ENCODE assay signal across 15 mouse cellular contexts in genomic region chr2:102246484-102246883, GRCm38 (mm10).
"Had no signal": no experiment of that assay in that cellular context is flagged by ENCODE, and none has a peak within 500 bp of the region (broad histone marks: within the 10 kb centered on the region; RNA-seq: fewer than 3 reads in every experiment).

No protein-coding gene starts in this region.

- H3K9me3 ChIP-seq: intestine, embryonic 15.5 days; kidney, embryonic 15.5 days; limb, embryonic 12.5 days; liver, embryonic 13.5 days; lung, embryonic 15.5 days; midbrain, embryonic 13.5 days; neural tube, embryonic 15.5 days had no signal

- H3K4me1 ChIP-seq: intestine, embryonic 15.5 days; kidney, embryonic 15.5 days; limb, embryonic 12.5 days; liver, embryonic 13.5 days; lung, embryonic 15.5 days had no signal

- H3K4me2 ChIP-seq: intestine, embryonic 15.5 days; kidney, embryonic 15.5 days; limb, embryonic 12.5 days; liver, embryonic 13.5 days; lung, embryonic 15.5 days; midbrain, embryonic 13.5 days; neural tube, embryonic 15.5 days had no signal

- H3K9ac ChIP-seq: intestine, embryonic 15.5 days; kidney, embryonic 15.5 days; limb, embryonic 12.5 days; liver, embryonic 13.5 days; liver, postnatal 0 days; lung, embryonic 15.5 days; midbrain, embryonic 13.5 days; neural tube, embryonic 15.5 days had no signal

- H3K27ac ChIP-seq: intestine, embryonic 15.5 days; kidney, embryonic 15.5 days; limb, embryonic 12.5 days; liver, embryonic 13.5 days; lung, embryonic 15.5 days; macrophage; midbrain, embryonic 13.5 days; neural tube, embryonic 15.5 days had no signal

- H3K36me3 ChIP-seq: intestine, embryonic 15.5 days; kidney, embryonic 15.5 days; limb, embryonic 12.5 days; liver, embryonic 13.5 days; lung, embryonic 15.5 days; midbrain, embryonic 13.5 days; neural tube, embryonic 15.5 days had no signal

- H3K4me3 ChIP-seq: intestine, embryonic 15.5 days; kidney, embryonic 15.5 days; limb, embryonic 12.5 days; liver, embryonic 13.5 days; lung, embryonic 15.5 days; midbrain, embryonic 13.5 days; myocyte; neural tube, embryonic 15.5 days had no signal

- DNase-seq: kidney, adult 18-20 months; kidney, postnatal 14 days; layer of hippocampus, postnatal 36 days; liver; liver, embryonic 13.5 days; liver, postnatal 0 days; right cerebral cortex, adult 18-20 months had no signal

- H3K27me3 ChIP-seq: intestine, embryonic 15.5 days; limb, embryonic 12.5 days; liver, embryonic 13.5 days; lung, embryonic 15.5 days; neural tube, embryonic 15.5 days had no signal
